Mouse (Mus musculus): ENCODE measurements around the gene Jam3. TPM values are rescaled to one million over a fixed set of nuclear protein-coding genes. Genes with fewer than 3 reads are reported as not detected.

The Jam3 gene
- polyA plus RNA-seq, 1 experiment from 2014 or later, result 78.3 TPM

GRCm38 (mm10) chr9:27049492-27049891 is 105.7 kb downstream of the Jam3 start:
- WGBS, result 93% methylated on average over 2 of the region's 2 CpGs
- no peaks in the 10 kb centered on the region for H3K4me1 ChIP-seq (ENCODE audit: control insufficient read depth, insufficient read depth, low read length)

More at GRCm38 (mm10) chr9:27049492-27049891, 105.7 kb downstream of the Jam3 start:
- Histone ChIP-seq H3K4me2 (replicated peaks; ENCODE audit: low read depth, low read length) (no peak overlapping the region), H3K9ac (ENCODE audit: low read depth, low read length) (no peak overlapping the region), H3K9me3 (ENCODE audit: control insufficient read depth, low read length) (no peaks in the 10 kb centered on the region), H3K27me3 (ENCODE audit: control insufficient read depth, insufficient read depth, low read length) (no peaks in the 10 kb centered on the region), H3K27ac (ENCODE audit: low read depth, low read length) (no peak overlapping the region), H3K4me3 (ENCODE audit: low read length) (no peak overlapping the region), H3K36me3 (ENCODE audit: control insufficient read depth, insufficient read depth, low read length) (peaks cover 87% of the 10 kb centered on the region)
- no peak for ATAC-seq (ENCODE audit: low FRiP score, low TSS enrichment)

Other genes with a start within 250 kb of the Jam3 start
- not detected in 2 replicates for gene Gm1110, start 232.3 kb downstream of the Jam3 start, polyA plus RNA-seq (2014; fragmentation: Nextera tagmentation; extraction: Ambion mirVana)
- gene Acad8, start 155.9 kb downstream of the Jam3 start, polyA plus RNA-seq (2014; fragmentation: Nextera tagmentation; extraction: Ambion mirVana), result 36.2 and 40.6 TPM in 2 replicates
- 173 and 224 TPM in 2 replicates for gene Thyn1, start 155.7 kb downstream of the Jam3 start, polyA plus RNA-seq (2014; fragmentation: Nextera tagmentation; extraction: Ambion mirVana)
- 24.1 and 42.3 TPM in 2 replicates for gene Vps26b, start 125.4 kb downstream of the Jam3 start, polyA plus RNA-seq (2014; fragmentation: Nextera tagmentation; extraction: Ambion mirVana)
- gene Ncapd3, start 125.2 kb downstream of the Jam3 start, polyA plus RNA-seq (2014; fragmentation: Nextera tagmentation; extraction: Ambion mirVana), result 25.6 and 41.3 TPM in 2 replicates
- 1.9 and 2.2 TPM in 2 replicates for gene Igsf9b, start 143.8 kb upstream of the Jam3 start, polyA plus RNA-seq (2014; fragmentation: Nextera tagmentation; extraction: Ambion mirVana)
- not detected in 2 replicates for gene Spata19, start 241.4 kb upstream of the Jam3 start, polyA plus RNA-seq (2014; fragmentation: Nextera tagmentation; extraction: Ambion mirVana)